Mouse (Mus musculus) lung, embryonic 14.5 days (tissue): Measurements from ENCODE around the gene Lemd2. TPM values are rescaled to one million over a fixed set of nuclear protein-coding genes. Genes with fewer than 3 reads are reported as not detected.

Source experiments
- ATAC-seq: fragments of 200-750 bp; cut with Nextera tagmentation; 2 replicates; pipeline ENCODE4 v1.8.0; 2017; ENCODE audit warnings: mild to moderate bottlenecking, moderate TSS enrichment, moderate library complexity; ENCODE audit not compliant: insufficient read depth
- DNase-seq: peaks from one replicate; pipeline ENCODE4 v3.0.0-alpha.2; 2015
- H3K27ac ChIP-seq: fragments of 300-500 bp; sonication (generic); 2 replicates; pipeline ENCODE4 v1.5.1; 2014; ENCODE audit warnings: low read depth, mild to moderate bottlenecking, moderate library complexity
- H3K27me3 ChIP-seq: fragments of 300-500 bp; sonication (generic); 2 replicates; pipeline ENCODE4 v1.6.1; 2014; ENCODE audit warnings: low read length, control low read depth; ENCODE audit not compliant: insufficient read depth
- H3K36me3 ChIP-seq: fragments of 300-500 bp; sonication (generic); 2 replicates; pipeline ENCODE4 v1.6.1; 2014; ENCODE audit warnings: control low read depth; ENCODE audit not compliant: insufficient read depth
- H3K4me1 ChIP-seq: fragments of 300-500 bp; sonication (generic); 2 replicates; pipeline ENCODE4 v1.6.1; 2014; ENCODE audit warnings: antibody characterized with exemption, control low read depth; ENCODE audit not compliant: insufficient read depth
- H3K4me2 ChIP-seq: fragments of 300-500 bp; sonication (generic); 2 replicates; pipeline ENCODE4 v1.6.1; 2014; ENCODE audit warnings: mild to moderate bottlenecking
- H3K4me3 ChIP-seq: fragments of 300-500 bp; sonication (generic); 2 replicates; pipeline ENCODE4 v1.5.1; 2014; ENCODE audit warnings: low read depth, low read length
- H3K9ac ChIP-seq: fragments of 300-500 bp; sonication (generic); 2 replicates; pipeline ENCODE4 v1.6.1; 2014
- H3K9me3 ChIP-seq: fragments of 300-500 bp; sonication (generic); 2 replicates; pipeline ENCODE4 v1.6.1; 2016; ENCODE audit warnings: low read depth, low read length, control low read depth
- CTCF ChIP-seq: IDR thresholded peaks from 2 replicates; pipeline ENCODE4 v1.5.1; 2016; ENCODE audit warnings: antibody characterized with exemption, low read depth
- WGBS: fragments of 180-500 bp; shearing (Covaris S2); extraction: QIAGEN DNeasy Blood & Tissue Kit; methylation state at CpG from one replicate; pipeline ENCODE4 v1.1.7; 2014; 5-methylcytosine and 5-hydroxymethylcytosine counted together
- polyA plus RNA-seq: library from polyadenylated mRNA; unstranded; fragments of >200 nt; fragmentation: Nextera tagmentation; extraction: Ambion mirVana; gene quantifications from 2 replicates; pipeline ENCODE4 v1.2.1, GENCODE M21; 2014

Lemd2 gene
- polyA plus RNA-seq, 1 experiment from 2014 or later, result 20.4 TPM

GRCm38 (mm10) chr17:27158439-27158838 is 45.8 kb downstream of the Lemd2 start:
- DNase-seq, result no peak
- no peaks in the 10 kb centered on the region for H3K27me3 ChIP-seq
- H3K4me2 ChIP-seq, result no peak overlapping the region
- no peak for TF ChIP-seq CTCF
- ATAC-seq, result no peak
- H3K9ac ChIP-seq, result no peak overlapping the region
- H3K4me1 ChIP-seq, result no peaks in the 10 kb centered on the region
- 71% methylated on average over 6 of the region's 6 CpGs for WGBS
- no peak overlapping the region for H3K4me3 ChIP-seq
- H3K9me3 ChIP-seq, result no peaks in the 10 kb centered on the region
- no peak overlapping the region for H3K27ac ChIP-seq
- H3K36me3 ChIP-seq, result no peaks in the 10 kb centered on the region

GRCm38 (mm10) chr17:27155752-27156151 is 48.5 kb downstream of the Lemd2 start:
- H3K36me3 ChIP-seq, result no peaks in the 10 kb centered on the region
- H3K27me3 ChIP-seq, result no peaks in the 10 kb centered on the region
- DNase-seq (no peak), ATAC-seq (no peak)
- TF ChIP-seq CTCF, result no peak
- H3K27ac ChIP-seq, result no peak overlapping the region
- no peak overlapping the region for H3K9ac ChIP-seq
- no peak overlapping the region for H3K4me2 ChIP-seq
- 80% methylated on average over 8 of the region's 8 CpGs for WGBS
- no peaks in the 10 kb centered on the region for H3K4me1 ChIP-seq
- H3K9me3 ChIP-seq, result no peaks in the 10 kb centered on the region
- H3K4me3 ChIP-seq, result no peak overlapping the region

GRCm38 (mm10) chr17:27154881-27155280 is 49.4 kb downstream of the Lemd2 start:
- ATAC-seq (no peak), DNase-seq (no peak)
- TF ChIP-seq CTCF, result no peak
- Histone ChIP-seq H3K4me2 (no peak overlapping the region), H3K4me1 (no peaks in the 10 kb centered on the region), H3K9me3 (no peaks in the 10 kb centered on the region), H3K9ac (no peak overlapping the region), H3K27ac (no peak overlapping the region), H3K4me3 (no peak overlapping the region), H3K36me3 (no peaks in the 10 kb centered on the region), H3K27me3 (no peaks in the 10 kb centered on the region)
- WGBS, result 60% methylated on average over 6 of the region's 6 CpGs

GRCm38 (mm10) chr17:27154256-27154655 is 50.0 kb downstream of the Lemd2 start:
- no peaks in the 10 kb centered on the region for H3K27me3 ChIP-seq
- 87% methylated on average over 14 of the region's 14 CpGs for WGBS
- no peak for DNase-seq
- no peaks in the 10 kb centered on the region for H3K4me1 ChIP-seq
- no peak for TF ChIP-seq CTCF
- no peak overlapping the region for H3K4me3 ChIP-seq
- no peaks in the 10 kb centered on the region for H3K36me3 ChIP-seq
- no peaks in the 10 kb centered on the region for H3K9me3 ChIP-seq
- no peak overlapping the region for H3K27ac ChIP-seq
- H3K4me2 ChIP-seq, result no peak overlapping the region
- H3K9ac ChIP-seq, result no peak overlapping the region
- no peak for ATAC-seq

GRCm38 (mm10) chr17:27153773-27154193 is 50.5 kb downstream of the Lemd2 start:
- Histone ChIP-seq H3K4me3 (no peak overlapping the region), H3K4me1 (no peaks in the 10 kb centered on the region), H3K36me3 (no peaks in the 10 kb centered on the region), H3K27me3 (no peaks in the 10 kb centered on the region), H3K9me3 (no peaks in the 10 kb centered on the region), H3K27ac (no peak overlapping the region; the same call in 1 of the 2 replicates), H3K9ac (no peak overlapping the region), H3K4me2 (no peak overlapping the region)
- ATAC-seq (no peak), DNase-seq (peak; percentile 25)
- no peak for TF ChIP-seq CTCF
- WGBS, result 44% methylated on average over 9 of the region's 9 CpGs

- no peaks in the 10 kb centered on the region for H3K9me3 ChIP-seq
- H3K4me1 ChIP-seq, result no peaks in the 10 kb centered on the region
- no peak overlapping the region for H3K4me3 ChIP-seq
- no peak for DNase-seq
- TF ChIP-seq CTCF, result no peak
- no peak overlapping the region for H3K9ac ChIP-seq
- no peaks in the 10 kb centered on the region for H3K27me3 ChIP-seq
- no peaks in the 10 kb centered on the region for H3K36me3 ChIP-seq
- peak; percentile 21; the same call in 1 of the 2 replicates for ATAC-seq
- H3K4me2 ChIP-seq, result no peak overlapping the region
- WGBS, result 47% methylated on average over 8 of the region's 8 CpGs
- no peak overlapping the region; the same call in 1 of the 2 replicates for H3K27ac ChIP-seq
Measured at GRCm38 (mm10) chr17:27152976-27153723, 51.1 kb downstream of the Lemd2 start.

- 71% methylated on average over 8 of the region's 8 CpGs for WGBS
- no peak overlapping the region for H3K27ac ChIP-seq
- no peak for DNase-seq
- H3K4me3 ChIP-seq, result no peak overlapping the region
- no peak overlapping the region for H3K4me2 ChIP-seq
- no peaks in the 10 kb centered on the region for H3K27me3 ChIP-seq
- H3K9ac ChIP-seq, result no peak overlapping the region
- H3K4me1 ChIP-seq, result no peaks in the 10 kb centered on the region
- peak; percentile 58 for TF ChIP-seq CTCF
- H3K9me3 ChIP-seq, result no peaks in the 10 kb centered on the region
- H3K36me3 ChIP-seq, result no peaks in the 10 kb centered on the region
- no peak for ATAC-seq
Measured at GRCm38 (mm10) chr17:27151411-27151810, 52.9 kb downstream of the Lemd2 start.
